ENCODE assay signal across 8 mouse cellular contexts in the genomic region with DNA sequence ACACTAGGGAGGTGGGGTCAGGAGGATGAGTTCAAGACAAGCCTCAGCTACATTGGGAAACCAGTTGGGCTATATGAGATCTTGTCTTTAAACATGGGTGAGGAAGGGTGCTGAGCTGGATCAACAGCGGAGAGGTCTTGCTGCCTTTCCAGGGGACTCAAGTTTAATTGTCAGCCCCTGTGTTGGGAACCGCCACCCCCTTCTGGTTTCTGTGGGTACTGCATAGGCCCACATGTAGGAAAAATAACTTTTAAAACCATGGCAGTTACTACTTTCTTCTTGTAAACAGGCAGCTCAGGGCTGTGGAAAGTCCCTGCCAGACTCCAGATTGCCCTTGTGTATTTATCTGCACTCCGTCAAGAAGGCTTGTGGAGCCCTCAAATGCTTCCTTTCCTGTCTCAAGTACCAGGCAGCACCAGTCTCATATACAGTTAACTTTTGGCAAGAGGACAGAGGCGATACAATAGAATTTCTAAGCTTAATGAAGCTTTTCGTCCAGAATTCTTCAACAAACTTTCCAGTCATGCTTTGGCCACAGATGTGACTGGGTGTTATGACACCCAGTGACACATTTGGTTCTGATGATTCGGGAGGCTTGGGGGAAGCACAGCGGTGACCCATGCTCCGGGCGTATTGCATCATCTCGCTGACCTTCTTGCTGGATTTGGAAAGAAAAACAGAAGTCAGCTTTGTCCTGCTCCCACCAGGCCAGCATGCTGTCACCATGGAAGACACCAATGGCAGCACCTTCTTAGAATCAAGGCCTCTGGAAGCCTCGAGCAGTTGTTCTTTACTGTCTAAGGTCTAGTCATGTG. TPM values are rescaled to one million over a fixed set of nuclear protein-coding genes. Genes with fewer than 3 reads are reported as not detected.
DNase-seq lines count a peak whose midpoint lies in the region; ATAC-seq and TF ChIP-seq lines count a peak whose summit lies in the region.

No protein-coding gene starts in this region.

- in situ Hi-C loops in Patski (cut with MboI; ENCODE audit: low pct_unique_long_range_greater_than_20kb): loop anchor here (5.0 to 10.0 kb wide), 2 partner anchors 77 to 249 kb away; no protein-coding TSS in a partner anchor

- CTCF ChIA-PET in Patski (lab: Charles Lee): interaction anchor here (0.6 to 4.1 kb wide), 15 partner anchors 9 to 90 kb away, joined by 3 to 48 read pairs (median 4); a partner anchor contains a TSS

- no peak for TF ChIP-seq CTCF in Patski (IDR thresholded peaks at IDR 0.05)

- POLR2A ChIA-PET in Patski (lab: Charles Lee): interaction anchor here (0.8 to 1.3 kb wide), 4 partner anchors 68 to 82 kb away, joined by 3 to 5 read pairs (median 4); no protein-coding TSS in a partner anchor

- peak; percentile 37 for DNase-seq in cerebellum, adult 9-10 months
- DNase-seq in cerebellum, adult 9-11 months: no peak
- peak; percentile 20 for DNase-seq in Patski (ENCODE audit: low read depth, low spot score)
- peak; percentile 49 for DNase-seq in embryo, embryonic 10 days (ENCODE audit: low spot score)
- peak; percentile 68 to 80 for DNase-seq in heart, postnatal 10 days
- DNase-seq in layer of hippocampus, postnatal 36 days: peak; percentile 48 to 51
- peak; percentile 92 for DNase-seq in lung, postnatal 36 days
- DNase-seq in spleen, adult 12 weeks (ENCODE audit: low spot score): peak; percentile 6

- peak; percentile 54 for ATAC-seq in Patski

- H3K27me3 ChIP-seq in Patski: no peaks in the 10 kb centered on the region

- intact Hi-C loops in heart, postnatal 10 days (cut with DNase I): loop anchor here (2.0 to 5.0 kb wide), 2 partner anchors 62 to 77 kb away; no protein-coding TSS in a partner anchor

RNA-seq across cellular contexts. Expression of a gene that starts 1.0 kb away (rescaled TPM):
- polyA plus RNA-seq in Patski (2021): 0.87 TPM
- total RNA-seq in heart, postnatal 10 days (2021): not detected
- total RNA-seq in layer of hippocampus, postnatal 36 days (2021): not detected

RNA-seq across cellular contexts. Expression of a gene that starts 7.1 kb away (rescaled TPM):
- 17.9 TPM for polyA plus RNA-seq in Patski (2021)
- 1 to 10 TPM; 4.5 to 5.0 TPM for total RNA-seq in heart, postnatal 10 days (2021)
- total RNA-seq in layer of hippocampus, postnatal 36 days (2021): 10 to 100 TPM; 18.2 to 18.5 TPM

RNA-seq across cellular contexts. Expression of a gene that starts 20.5 kb away (rescaled TPM):
- polyA plus RNA-seq in Patski (2021): 0.42 TPM
- under 1 TPM; 0.64 to 0.89 TPM for total RNA-seq in heart, postnatal 10 days (2021)
- total RNA-seq in layer of hippocampus, postnatal 36 days (2021): 10 to 100 TPM; 23.5 to 25.9 TPM

RNA-seq across cellular contexts. Expression of a gene that starts 57.1 kb away (rescaled TPM):
- 75.6 TPM for polyA plus RNA-seq in Patski (2021)
- total RNA-seq in heart, postnatal 10 days (2021): 10 to 100 TPM; 26.6 to 32.1 TPM
- total RNA-seq in layer of hippocampus, postnatal 36 days (2021): 10 to 100 TPM; 46.4 to 50.6 TPM

RNA-seq across cellular contexts. Expression of a gene that starts 57.4 kb away (rescaled TPM):
- polyA plus RNA-seq in Patski (2021): 281 TPM
- total RNA-seq in heart, postnatal 10 days (2021): 100 to 1,000 TPM; 177 to 181 TPM
- total RNA-seq in layer of hippocampus, postnatal 36 days (2021): 100 to 1,000 TPM; 169 to 190 TPM

Comparison
In these comparisons a context has a peak if more than half of its experiments do, and no peak if none do; other contexts are left out.
1. RNA of a gene that starts 20.5 kb away (total RNA-seq): 23.5 to 25.9 TPM in layer of hippocampus, postnatal 36 days; 0.64 to 0.89 TPM in heart, postnatal 10 days; every median in the first group is over 10 times any median in the second.